Mouse (Mus musculus): ENCODE results near the gene Brd3.
A peak's percentile ranks its signal among the peaks of the same experiment; 100 is the strongest.
"Not testable (repeated sequence)": the region's sequence is repeated elsewhere in the genome, so short reads cannot be mapped to it uniquely, and the experiment has no call there.

Brd3 gene

DNA sequence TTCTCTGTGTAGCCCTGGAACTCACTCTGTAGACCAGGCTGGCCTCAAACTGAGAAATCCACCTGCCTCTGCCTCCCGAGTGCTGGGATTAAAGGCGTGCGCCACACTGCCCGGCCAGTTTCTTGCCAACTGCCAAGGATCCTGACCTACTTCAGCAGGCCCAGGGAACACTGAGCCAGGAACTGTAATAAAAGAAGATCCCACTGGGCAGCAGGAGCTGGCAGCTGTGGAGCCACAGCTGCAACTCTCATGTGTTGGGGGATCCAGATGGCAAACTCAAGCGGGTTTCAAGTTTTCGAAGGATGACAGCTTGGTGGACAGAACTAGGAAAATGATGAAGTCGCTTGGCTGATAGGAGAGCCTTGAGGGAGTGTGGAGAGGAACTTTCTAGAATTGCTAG, 3.2 kb upstream of the Brd3 start:
- DNase-seq: no peak

DNA sequence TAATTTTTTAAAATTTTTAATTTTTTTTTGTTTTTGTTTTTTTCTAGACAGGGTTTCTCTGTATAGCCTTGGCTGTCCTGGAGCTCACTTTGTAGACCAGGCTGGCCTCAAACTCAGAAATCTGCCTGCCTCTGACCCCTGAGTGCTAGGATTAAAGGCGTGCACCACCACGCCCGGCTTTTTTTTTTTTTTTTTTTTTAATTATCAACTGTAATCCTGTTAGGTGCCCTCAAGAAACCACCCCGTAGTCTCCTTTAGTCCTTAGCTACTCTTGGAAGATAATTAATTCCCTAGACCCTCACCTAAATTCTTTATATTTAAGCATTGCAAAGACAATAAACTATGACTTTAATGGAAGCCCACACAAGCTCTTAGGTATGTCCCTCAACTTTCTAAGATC, 804 bp downstream of the Brd3 start:
- DNase-seq: not testable (repeated sequence)

DNA sequence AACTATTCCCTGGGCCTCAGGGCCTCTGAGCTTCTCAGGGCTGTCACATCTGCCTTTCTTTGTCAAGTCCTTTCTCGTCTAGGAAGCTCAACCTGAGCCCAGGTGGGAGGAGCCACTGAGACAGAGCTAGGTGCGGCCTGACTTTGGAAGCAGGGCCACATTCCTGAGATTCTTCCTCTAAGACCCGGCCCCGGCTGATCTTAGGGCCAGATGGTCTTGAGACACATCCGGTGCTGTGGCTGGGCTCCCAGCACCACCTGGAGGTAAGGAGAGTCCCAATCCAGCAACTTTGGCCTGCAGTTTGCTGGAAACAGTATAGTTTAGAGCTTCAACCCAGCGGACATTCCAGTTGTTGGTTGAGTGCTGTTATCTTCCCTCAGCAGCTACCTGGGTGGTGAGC, 1.9 kb downstream of the Brd3 start:
- peak; percentile 54 to 61 for DNase-seq

DNA sequence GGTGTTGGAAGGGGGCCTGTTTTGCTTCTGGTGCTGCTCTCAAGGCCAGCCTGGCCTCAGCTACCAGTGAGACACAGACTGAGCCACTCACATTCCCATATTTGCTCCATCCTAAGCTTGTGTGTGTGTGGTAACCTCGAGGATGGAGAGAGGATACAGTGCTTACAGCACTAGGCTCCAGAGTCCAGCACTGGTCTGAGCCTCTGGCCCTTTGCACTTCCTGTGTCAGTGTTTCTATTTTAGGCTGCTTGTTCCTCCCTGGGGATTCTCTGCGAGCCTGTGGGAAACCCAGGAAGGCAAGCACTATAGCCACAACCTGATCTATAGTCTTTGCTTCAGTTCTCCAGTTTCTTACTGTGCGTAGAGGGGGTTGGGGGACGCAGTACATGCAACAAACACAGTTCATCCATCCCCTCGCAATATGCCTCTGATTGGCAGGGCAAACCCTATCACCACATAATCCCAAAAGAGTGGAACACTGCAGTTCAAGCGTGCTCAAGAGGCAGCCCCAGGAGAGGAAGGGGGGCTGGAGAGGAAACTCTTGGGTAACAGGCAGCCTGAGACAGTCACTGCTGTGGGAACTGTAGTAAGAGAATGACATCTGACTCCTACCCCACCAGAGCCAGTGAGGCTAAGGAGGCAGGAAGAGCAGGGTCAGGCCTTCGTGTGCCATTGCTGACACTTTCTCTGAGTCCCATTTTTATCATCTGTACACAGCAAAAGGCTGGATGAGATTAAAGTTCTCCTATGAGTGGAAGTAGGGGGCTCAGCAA, 3.2 kb downstream of the Brd3 start:
- DNase-seq: peak in 1 of 2 experiments; percentile 23

DNA sequence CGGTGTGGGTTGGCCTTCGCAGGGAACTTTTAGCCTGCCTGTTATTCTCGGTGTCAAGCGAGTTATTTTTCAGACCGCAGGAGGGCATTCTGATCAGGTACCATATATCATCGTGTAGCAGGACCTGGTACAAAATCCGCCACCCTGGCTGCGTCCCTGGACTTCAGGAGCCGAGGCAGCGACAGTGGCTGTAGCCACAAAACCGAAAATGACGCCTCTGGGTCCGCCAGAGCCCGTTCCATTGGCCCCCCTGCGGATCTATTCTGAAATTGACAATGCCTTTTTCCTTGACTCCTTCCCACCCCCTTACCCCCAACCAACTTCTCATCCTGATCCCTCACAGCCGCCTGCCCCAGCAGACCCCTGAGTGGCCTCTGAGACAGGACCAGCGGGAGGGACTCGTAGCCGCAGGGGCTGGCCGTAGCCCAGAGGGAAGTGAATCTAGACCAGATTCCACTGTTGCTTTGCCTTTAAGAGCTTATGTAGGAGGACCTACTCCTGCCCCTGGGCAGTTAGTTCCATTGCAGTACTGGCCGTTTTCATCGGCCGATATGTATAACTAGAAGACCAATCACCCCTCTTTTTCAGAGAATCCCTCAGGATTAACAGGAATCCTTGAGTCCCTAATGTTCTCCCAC, 11.0 kb downstream of the Brd3 start:
- DNase-seq: no peak

DNA sequence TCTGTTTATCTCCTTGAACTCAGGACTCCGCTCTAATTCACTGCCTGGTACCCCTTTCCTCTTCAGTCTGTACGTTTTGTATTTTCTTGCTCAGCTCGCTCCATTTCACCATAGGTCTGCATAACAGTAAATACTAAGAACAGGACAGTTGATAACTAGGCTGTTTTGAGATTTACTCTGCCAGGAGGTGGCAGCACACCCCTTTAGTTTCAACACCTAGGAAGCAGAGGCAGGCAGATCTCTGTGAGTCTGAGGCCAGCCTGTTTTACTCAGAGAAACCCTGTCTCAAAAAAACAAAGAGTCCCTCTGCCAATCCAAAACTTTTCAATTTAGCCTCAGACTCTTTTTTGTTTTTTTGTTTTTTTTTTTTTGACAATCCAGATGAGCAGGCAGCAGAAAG, 13.5 kb downstream of the Brd3 start:
- DNase-seq: no peak

DNA sequence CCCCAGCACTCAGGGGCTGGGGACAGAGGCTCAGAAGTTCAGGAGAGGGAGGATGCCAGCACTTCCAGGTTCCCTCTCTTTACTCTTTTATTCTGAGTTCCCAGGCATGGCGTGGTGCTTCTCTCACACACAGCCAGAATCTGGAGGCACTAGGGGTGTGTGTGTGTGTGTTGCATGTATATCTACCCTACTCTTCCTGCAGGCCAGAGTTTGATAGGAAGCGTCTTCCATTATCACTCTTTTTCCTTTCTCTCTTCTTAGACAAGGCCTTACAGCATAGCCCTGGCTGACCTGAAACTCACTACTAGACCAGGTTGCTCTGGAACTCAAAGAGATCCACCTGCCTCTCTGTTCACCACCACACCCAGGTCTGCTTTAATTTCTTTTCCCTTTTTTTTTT, 16.5 kb downstream of the Brd3 start:
- DNase-seq: no peak

DNA sequence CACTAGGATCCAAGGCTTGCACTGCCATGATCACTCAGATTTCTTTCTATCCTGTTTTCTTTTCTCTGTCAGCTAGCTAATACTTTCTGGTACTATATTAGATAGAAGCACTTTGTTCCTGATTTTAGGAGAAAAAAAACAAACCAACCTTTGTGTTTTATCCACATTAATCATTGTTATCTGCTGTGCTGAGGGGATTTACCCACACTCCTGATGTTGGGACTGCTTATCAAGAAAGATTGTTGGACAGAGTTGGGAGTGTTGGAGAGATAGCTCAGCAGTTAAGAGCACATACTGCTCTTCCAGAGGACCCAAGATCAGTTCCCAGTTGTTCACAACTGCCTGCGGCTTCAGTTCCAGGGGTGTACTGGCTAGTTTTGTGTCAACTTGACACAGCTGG, 19.1 kb downstream of the Brd3 start:
- no peak for DNase-seq

DNA sequence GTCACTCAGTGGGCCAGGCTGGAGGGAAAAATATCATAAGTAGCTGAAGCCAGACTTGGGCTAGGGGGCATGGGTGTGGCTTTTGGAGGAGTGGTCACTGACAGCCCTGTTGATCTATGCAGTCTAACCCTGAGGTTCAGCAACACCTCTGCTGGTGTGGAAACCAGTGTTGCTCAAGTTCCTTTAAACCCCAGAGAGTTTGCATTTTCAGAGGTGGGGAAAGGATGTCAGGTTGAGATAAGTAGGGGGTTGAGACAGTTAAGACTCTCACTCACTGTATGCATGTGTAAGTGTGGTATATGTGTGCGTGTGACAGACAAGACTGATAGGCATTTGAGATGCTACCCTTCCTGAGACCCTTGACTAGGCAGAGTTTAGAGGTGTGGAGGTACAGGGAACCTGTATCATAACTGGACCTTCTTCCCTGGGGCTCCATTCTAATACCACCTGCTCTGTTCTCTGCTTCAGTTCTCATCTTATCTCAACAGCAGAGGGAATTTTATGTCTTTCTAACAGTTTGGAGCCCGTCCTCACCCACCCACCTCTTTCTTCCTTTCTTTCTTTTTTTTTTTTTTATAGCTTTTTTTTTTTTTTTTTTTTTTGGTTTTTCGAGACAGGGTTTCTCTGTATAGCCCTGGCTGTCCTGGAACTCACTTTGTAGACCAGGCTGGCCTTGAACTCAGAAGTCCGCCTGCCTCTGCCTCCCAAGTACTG, 20.0 kb downstream of the Brd3 start:
- no peak for DNase-seq

DNA sequence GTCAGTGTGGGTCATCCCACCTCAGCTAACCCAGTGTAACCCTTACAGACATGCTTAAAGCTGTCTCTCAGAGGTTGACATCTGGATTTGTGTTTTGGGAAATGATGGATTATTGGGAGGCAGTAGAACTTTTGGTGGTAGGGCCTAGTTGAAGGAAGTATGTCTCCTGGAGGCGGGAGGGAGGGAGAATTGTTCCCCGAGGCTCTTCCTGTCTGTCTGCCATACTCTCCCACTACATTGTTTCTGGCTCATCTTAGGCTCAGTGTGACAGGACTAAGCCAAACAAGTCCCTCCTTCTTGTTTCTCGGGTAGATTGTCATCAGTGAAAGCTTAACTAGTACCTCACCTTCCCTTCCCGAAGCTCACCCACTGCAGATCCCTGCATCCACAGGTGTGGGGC, 20.7 kb downstream of the Brd3 start:
- no peak for DNase-seq

DNA sequence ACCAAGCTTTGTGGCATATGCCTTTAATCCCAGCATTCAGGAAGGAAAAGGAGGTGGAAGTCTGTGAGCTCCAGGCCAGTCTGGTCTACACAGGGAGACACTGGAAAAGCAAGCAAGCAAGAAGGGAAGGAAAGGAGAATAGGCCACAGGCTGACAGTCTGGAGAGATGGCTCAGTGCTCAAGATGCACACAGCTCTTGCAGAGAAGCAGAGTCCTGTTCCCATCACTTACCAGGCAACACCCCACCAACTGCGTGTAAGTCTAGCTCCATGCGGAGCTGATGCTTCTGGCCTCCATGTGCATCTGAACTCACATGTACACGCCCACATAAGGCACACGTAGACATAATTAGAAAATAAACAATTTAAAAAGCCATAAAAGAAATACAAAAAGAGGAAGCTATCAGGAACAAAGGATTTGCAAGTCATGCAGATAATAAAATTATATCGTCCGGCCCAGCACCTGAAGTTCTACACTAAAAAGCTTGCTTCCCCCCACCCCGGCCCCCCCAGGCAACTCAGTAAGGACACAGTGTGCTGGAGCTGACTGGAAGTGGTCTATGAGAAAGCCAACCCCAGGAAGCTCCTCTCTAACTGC, 25.1 kb downstream of the Brd3 start:
- no peak for DNase-seq

DNA sequence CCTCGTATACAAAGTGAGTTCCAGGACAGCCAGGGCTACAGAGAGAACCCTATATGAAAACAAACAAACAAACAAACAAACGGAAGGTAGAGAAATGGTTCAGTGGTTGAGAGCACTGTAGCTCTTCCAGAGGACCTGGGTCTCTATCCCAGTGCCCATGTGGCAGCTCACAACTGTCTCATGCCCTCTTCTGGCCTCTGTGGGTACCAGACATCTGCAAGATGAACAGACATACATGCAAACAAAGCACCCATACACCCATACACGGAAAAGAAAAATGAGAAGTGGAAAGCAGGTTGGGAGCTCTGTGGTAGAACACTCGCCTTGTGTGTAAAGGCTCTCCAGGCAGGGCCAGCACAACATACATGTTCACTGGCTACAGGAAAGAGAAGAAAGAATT, 27.1 kb downstream of the Brd3 start:
- DNase-seq: peak in 1 of 2 experiments; percentile 14

DNA sequence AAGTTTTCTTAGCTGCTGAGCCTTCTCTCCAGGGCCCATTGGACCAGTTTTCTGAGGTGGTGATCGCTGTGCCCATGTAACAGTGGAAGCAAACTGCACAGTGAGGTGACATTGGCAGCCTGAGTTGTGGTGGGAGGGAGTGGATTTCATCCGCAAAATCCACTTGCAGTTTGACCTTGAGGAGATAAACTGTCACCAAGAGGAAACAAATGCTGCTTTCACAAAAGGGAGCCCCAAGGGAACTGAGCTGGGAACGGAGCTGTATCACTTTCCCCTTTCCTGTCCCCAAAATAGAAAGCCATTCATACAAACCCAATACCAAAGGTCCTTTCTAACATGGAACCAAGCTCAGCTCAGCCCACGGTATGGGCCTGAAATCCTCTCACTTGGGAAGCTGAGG, 27.6 kb downstream of the Brd3 start:
- no peak for DNase-seq

DNA sequence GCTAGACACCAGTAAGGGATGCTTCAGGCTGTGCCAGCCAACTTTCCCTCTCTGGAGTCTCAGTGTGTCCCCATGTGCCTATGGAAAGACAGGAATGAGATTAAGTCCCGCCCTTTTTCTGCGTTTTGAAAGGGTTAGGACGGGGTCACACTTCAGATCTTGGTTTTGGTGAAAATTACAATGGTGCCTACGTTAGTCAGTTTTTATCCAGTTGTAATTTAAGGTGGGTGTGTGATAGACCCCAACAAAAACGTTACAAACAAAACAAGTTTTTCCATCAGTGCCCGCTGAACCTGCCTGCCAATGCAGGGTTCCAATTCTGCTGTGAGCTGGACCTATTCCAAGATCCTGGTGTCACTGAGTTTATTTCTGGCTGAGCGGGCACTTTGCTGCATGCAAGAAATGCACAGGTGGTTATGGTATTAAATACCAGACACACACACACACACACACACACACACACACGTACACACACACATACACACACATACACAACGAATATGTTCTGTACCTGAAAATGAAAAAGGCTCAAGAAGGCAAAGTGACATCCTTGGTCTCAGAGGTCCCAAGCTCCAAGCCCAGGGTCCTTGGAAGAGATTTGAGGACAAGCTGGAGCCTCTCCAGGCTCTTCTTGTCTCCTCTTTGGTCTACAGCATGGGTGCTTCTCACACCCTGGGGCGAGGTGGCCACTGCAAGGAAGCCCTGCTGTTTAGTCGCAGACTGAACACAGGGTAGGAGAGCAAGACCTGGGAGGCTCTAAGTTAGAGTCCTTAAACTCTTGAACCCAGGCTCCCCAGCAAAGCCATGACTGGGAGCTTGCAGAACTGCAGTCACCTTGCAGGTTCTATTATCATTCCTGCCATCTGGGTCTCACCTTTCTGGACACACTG, 30.9 kb downstream of the Brd3 start:
- no peak for DNase-seq

DNA sequence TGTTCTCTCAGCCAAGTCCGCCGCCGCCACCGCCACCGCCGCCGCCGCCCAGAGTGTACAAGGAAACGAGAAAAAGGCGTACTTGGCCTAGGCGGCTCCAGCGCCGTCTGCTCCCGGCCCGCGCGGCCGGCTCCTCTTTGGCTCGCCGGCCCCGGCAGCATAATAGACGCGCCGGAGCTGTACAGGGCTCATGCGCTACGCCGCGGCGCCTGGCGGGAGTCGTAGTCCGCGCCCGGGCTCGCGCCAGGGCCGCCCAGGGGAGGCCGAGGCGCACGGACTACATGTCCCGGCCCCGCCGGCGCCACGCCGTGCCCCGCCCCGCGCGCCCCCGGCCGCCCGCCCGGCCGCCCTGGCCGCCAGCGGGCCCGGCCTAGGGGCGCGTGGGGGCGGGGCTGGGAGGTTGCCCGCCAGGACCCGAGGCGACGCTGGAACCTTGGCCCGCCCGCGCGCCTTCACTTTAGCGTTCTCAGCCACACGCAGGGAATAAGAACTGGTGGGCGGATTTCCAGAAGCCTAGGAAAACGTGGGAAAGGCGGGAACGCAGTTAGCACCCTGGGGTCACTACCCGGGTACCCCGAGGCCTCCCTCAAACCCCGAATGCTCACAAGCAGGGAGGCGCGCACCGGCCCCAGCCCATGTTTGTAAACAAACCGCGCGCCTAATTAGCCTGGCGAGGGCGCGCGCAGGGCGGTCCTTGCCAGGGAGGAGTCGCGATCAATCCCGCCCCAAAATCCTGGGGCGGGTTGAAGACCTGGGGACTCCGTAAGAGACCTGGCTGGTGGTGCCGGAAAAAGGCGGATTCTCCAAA, 31.8 kb downstream of the Brd3 start:
- DNase-seq: peak; percentile 91 to 94

DNA sequence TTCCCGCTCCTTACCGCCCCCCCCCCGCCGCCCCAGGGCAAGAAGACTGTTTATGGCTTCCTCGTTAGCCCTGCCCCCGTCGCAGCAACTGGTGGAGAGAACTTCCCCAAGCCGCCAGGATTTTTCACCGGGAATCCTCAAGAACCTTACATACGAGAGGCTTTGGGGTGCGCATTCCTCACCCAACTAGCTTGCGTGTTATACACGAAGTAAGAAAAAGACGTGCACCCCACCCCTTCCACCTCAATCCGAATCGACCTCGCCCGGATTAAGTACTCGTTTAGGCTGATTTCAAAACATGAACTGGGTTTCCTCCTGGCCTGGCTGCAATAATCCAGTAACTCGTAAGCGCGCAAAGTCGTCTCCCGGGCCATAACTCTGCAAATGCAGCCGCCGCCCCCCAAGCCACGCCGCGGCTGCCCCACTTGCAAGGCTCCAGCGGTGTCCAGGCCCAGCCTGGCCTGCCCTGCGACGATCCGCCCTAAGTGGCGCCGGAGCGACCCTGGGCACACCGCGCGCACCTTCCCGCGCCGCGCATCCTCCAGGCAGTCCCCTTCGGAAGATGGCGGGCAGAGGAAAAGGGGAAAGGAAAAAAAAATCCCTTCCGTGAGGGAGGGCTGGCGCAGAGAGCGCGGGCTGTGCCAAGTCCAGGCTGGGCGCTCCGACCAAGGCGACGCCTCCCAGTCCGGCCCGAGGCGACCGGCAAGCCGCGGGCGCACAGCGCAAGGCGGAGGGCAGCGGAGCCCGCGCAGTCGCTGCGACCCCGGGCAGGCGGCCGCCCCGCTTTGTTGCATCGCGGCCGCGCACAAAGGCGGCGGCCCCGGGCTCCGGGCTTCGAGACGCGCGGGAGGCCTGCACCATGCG, 32.6 kb downstream of the Brd3 start:
- DNase-seq: peak in 1 of 2 experiments; percentile 33

DNA sequence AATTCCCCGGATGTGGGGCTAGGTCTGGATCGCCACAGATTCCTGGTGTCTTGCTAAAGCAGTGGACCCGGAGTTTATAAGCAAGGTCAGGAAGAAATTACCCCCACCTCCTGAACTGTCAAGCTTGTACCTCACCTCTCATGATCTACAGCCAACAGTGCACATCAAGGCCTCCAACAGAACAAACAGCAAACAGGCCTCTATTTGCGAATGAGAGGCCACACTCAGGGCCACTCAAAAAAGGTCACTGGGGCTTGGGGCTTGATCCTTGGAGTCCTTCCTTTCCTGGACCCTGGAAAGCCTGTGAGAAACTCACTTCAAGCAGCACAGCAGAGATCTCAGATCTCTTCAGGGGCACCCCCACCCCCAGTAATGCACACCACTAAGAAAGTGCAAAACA, 33.6 kb downstream of the Brd3 start:
- no peak for DNase-seq

DNA sequence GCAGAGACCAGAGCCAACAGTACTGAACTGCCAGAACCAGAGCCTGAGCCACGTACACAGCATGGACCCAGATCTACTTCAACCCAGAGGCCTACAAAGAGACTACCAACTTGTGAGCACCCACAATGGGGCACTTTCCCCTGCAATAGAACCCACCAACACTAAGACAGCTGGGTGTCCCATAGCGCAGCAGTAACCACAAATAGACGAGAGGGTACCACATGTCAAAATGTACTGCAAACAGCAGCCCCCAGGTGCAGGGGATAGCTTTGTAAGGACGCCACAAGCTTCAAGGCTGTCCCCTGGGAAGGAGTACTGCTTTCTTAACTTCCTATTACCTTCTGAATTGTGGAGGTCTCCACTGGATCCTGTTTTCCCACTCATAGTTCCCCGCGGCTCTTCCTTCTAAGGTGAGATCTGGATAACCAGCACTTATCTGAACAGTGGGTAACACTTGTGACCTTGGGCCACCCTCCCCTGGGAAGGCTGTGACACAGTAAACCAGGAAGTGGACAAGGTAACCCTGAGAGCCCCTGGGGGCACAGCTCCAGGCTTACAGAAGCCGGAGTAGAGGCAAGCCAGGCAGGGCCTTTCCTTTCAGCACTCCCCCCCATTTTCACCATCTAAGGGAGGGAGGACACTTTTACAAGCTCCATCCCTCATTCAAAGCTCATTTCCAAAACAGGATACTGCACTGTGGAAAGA, 34.2 kb downstream of the Brd3 start:
- no peak for DNase-seq

DNA sequence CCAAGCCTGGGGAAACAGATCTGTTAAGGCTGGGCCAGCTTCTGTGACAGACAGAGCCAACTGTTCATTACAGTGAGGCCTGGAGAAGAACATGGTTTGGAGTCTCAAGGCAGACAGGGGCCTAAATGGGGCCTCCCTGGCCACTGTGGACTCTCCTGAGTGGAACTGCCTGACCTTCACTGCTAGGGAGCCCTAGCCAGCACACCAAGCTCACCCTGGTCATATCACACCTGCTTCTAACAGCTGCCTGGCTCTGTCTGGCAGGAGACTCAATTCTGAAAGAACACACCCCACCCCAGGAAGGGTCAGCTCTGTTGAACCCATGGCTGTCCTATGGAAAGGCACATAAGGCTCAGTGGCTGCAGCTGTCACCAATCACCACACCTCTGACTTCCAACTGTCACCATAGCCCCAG, 36.3 kb downstream of the Brd3 start:
- no peak for DNase-seq

DNA sequence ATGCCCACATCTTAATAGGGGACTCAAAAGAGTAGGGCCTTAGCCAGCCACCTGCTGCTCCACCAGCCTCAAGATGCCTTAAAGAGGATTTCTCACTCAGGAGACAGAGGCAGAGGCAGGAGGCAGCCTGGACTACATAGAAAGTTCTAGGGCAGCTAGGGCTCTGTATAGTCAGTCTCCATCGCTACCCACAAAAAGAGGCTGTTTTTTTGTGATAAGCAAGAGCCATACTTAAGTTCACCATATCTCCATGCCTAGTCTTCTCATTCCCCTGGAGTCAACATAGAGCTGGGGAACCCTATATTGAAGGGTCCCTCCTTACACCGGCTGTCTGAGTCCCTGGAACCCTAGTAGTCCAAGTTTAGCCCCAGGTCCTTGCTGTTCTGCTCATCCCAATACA, 36.9 kb downstream of the Brd3 start:
- DNase-seq: no peak

Data from kidney, adult 8-10 months (tissue).